9 mouse cellular contexts compared by ENCODE assay signal in genomic region chr14:48421476-48421875, GRCm38 (mm10). TPM values are rescaled to one million over a fixed set of nuclear protein-coding genes. Genes with fewer than 3 reads are reported as not detected.
DNase-seq lines count a peak whose midpoint lies in the region; ATAC-seq and TF ChIP-seq lines count a peak whose summit lies in the region.
"Had no signal": no experiment of that assay in that cellular context is flagged by ENCODE, and none has a peak within 500 bp of the region (broad histone marks: within the 10 kb centered on the region; RNA-seq: fewer than 3 reads in every experiment).

No protein-coding gene starts in this region.

- no peak for ATAC-seq in heart, embryonic 11.5 days (replicated peaks; ENCODE audit: insufficient number of reproducible peaks, low FRiP score, low TSS enrichment)
- no peak for ATAC-seq in intestine, postnatal 0 days
- ATAC-seq in stomach, postnatal 0 days (ENCODE audit: low FRiP score, low TSS enrichment) = no peak

- no peak overlapping the region; the same call in 1 of the 2 replicates for H3K4me3 ChIP-seq in heart, embryonic 11.5 days (ENCODE audit: low read depth, low read length)
- no peak overlapping the region for H3K4me3 ChIP-seq in intestine, postnatal 0 days (ENCODE audit: low read depth, low read length)
- H3K4me3 ChIP-seq in stomach, postnatal 0 days (ENCODE audit: low read depth, low read length) = peak overlapping the region; percentile 8; the same call in 1 of the 2 replicates

- no peak overlapping the region for H3K27ac ChIP-seq in heart, embryonic 11.5 days (ENCODE audit: low read depth, low read length)
- H3K27ac ChIP-seq in intestine, postnatal 0 days (ENCODE audit: low read depth, low read length) = no peak overlapping the region
- no peak overlapping the region for H3K27ac ChIP-seq in stomach, postnatal 0 days (replicated peaks)

- WGBS in heart, embryonic 11.5 days (ENCODE audit: insufficient replicate concordance) = 17% methylated on average over 6 of the region's 6 CpGs
- WGBS in intestine, postnatal 0 days = 21% methylated on average over 6 of the region's 6 CpGs
- 15% methylated on average over 6 of the region's 6 CpGs for WGBS in stomach, postnatal 0 days

- DNase-seq in heart, postnatal 10 days = no peak
- peak; percentile 27 for DNase-seq in lung, postnatal 10 days
- DNase-seq in lung, postnatal 25 days (ENCODE audit: low spot score) = no peak
- no peak for DNase-seq in stomach, postnatal 0 days (ENCODE audit: low spot score)
- no peak for DNase-seq in ovary, postnatal 36 days (ENCODE audit: low spot score)
- no peak for DNase-seq in yolk sac, embryonic 10.5 days (ENCODE audit: low spot score)
- DNase-seq: layer of hippocampus, postnatal 36 days had no signal

- H3K9me3 ChIP-seq in heart, embryonic 11.5 days (replicated peaks; ENCODE audit: control insufficient read depth, low read length) = no peaks in the 10 kb centered on the region
- H3K9me3 ChIP-seq in intestine, postnatal 0 days (ENCODE audit: control insufficient read depth) = no peaks in the 10 kb centered on the region
- no peaks in the 10 kb centered on the region for H3K9me3 ChIP-seq in stomach, postnatal 0 days (ENCODE audit: control insufficient read depth, low read length)

- H3K4me1 ChIP-seq in heart, embryonic 11.5 days (ENCODE audit: control insufficient read depth, insufficient read depth, low read length) = 0 out of 2 replicates have a peak, but pooled peaks cover 4% of the 10 kb centered on the region
- no peaks in the 10 kb centered on the region for H3K4me1 ChIP-seq in intestine, postnatal 0 days (replicated peaks; ENCODE audit: control insufficient read depth, insufficient read depth, low read length)
- H3K4me1 ChIP-seq in stomach, postnatal 0 days (replicated peaks; ENCODE audit: control insufficient read depth, insufficient read depth) = no peaks in the 10 kb centered on the region

- no peak overlapping the region for H3K9ac ChIP-seq in heart, embryonic 11.5 days (ENCODE audit: low read depth, low read length)
- no peak overlapping the region for H3K9ac ChIP-seq in intestine, postnatal 0 days (ENCODE audit: low read depth, low read length)
- no peak overlapping the region for H3K9ac ChIP-seq in stomach, postnatal 0 days (ENCODE audit: low read length)

- TF ChIP-seq CTCF in intestine, postnatal 0 days (IDR thresholded peaks at IDR 0.05; ENCODE audit: low read depth) = no peak
- no peak for TF ChIP-seq CTCF in stomach, postnatal 0 days (IDR thresholded peaks at IDR 0.05; ENCODE audit: low read depth)

- H3K27me3 ChIP-seq in heart, embryonic 11.5 days (ENCODE audit: control insufficient read depth, insufficient read depth, low read length) = no peaks in the 10 kb centered on the region
- 0 out of 2 replicates have a peak, but pooled peaks cover 4% of the 10 kb centered on the region for H3K27me3 ChIP-seq in intestine, postnatal 0 days (replicated peaks; ENCODE audit: control insufficient read depth, insufficient read depth, low read length)
- H3K27me3 ChIP-seq in stomach, postnatal 0 days (ENCODE audit: control insufficient read depth, insufficient read depth, low read length) = no peaks in the 10 kb centered on the region

- peak overlapping the region; percentile 60 for H3K4me2 ChIP-seq in heart, embryonic 11.5 days
- H3K4me2 ChIP-seq in intestine, postnatal 0 days (replicated peaks; ENCODE audit: low read depth) = peak overlapping the region; percentile 38
- H3K4me2 ChIP-seq in stomach, postnatal 0 days (replicated peaks; ENCODE audit: low read depth) = peak overlapping the region; percentile 31

- no peaks in the 10 kb centered on the region for H3K36me3 ChIP-seq in heart, embryonic 11.5 days (ENCODE audit: control insufficient read depth, insufficient read depth, low read length)
- H3K36me3 ChIP-seq in intestine, postnatal 0 days (ENCODE audit: control insufficient read depth, insufficient read depth) = no peaks in the 10 kb centered on the region
- no peaks in the 10 kb centered on the region for H3K36me3 ChIP-seq in stomach, postnatal 0 days (ENCODE audit: control insufficient read depth, insufficient read depth, low read length)

- intact Hi-C loops in heart, postnatal 10 days (cut with DNase I) = loop anchor here (5.0 kb wide), 1 partner anchor 71 kb away; no protein-coding TSS in a partner anchor

- TF ChIP-seq EP300 in stomach, postnatal 0 days (optimal IDR thresholded peaks at IDR 0.05) = no peak

RNA-seq across cellular contexts. Expression of gene Tmem260, which starts 24.4 kb away (rescaled TPM):
- 14.9 and 17.4 TPM in 2 replicates for polyA plus RNA-seq in heart, embryonic 11.5 days (2014; fragmentation: Nextera tagmentation; extraction: Ambion mirVana)
- 10 to 100 TPM; 11.3 to 11.9 TPM for total RNA-seq in heart, postnatal 10 days (2021)
- polyA plus RNA-seq in intestine, postnatal 0 days (2015; fragmentation: Nextera tagmentation; extraction: Ambion mirVana) = 6.2 and 7.1 TPM in 2 replicates
- polyA plus RNA-seq in stomach, postnatal 0 days (2015; fragmentation: Nextera tagmentation; extraction: Ambion mirVana) = 6.8 and 7.8 TPM in 2 replicates
